Mouse (Mus musculus) CH12.LX (cell line): Measurements from ENCODE around the gene Pdhx. TPM values are rescaled to one million over a fixed set of nuclear protein-coding genes. Genes with fewer than 3 reads are reported as not detected.

ENCODE experiments used
- DNase-seq: peaks from one replicate; pipeline ENCODE4 v3.0.0-alpha.2; 2013; ENCODE audit errors: extremely low read depth
- H3K27ac ChIP-seq: 2 replicates; pipeline ENCODE4 v1.5.1; 2012; ENCODE audit warnings: low read depth, mild to moderate bottlenecking, control low read depth, moderate library complexity; ENCODE audit not compliant: insufficient read depth
- H3K27me3 ChIP-seq: replicated peaks from 2 replicates; pipeline ENCODE3; 2012; ENCODE audit warnings: inconsistent platforms
- H3K36me3 ChIP-seq, 2 experiments: replicated peaks in 1 of 2; 2 replicates each; pipeline versions ENCODE3 to v1.6.1; 2012; ENCODE audit warnings: inconsistent platforms in 1 of 2, low read length in 1 of 2, mild to moderate bottlenecking in 1 of 2, mixed read lengths in 1 of 2, moderate library complexity in 1 of 2; ENCODE audit not compliant: control insufficient read depth in 1 of 2, insufficient read depth in 1 of 2
- H3K4me1 ChIP-seq, 2 experiments: 2 replicates each; pipeline ENCODE4 v1.6.1; 2012; ENCODE audit warnings: inconsistent platforms in 1 of 2, moderate library complexity in 1 of 2; ENCODE audit not compliant: insufficient read depth in 2 of 2, control insufficient read depth in 1 of 2
- H3K4me2 ChIP-seq: 2 replicates; pipeline ENCODE4 v1.6.1; 2012; ENCODE audit warnings: low read depth, mild to moderate bottlenecking, control low read depth; ENCODE audit not compliant: poor library complexity, insufficient read depth, severe bottlenecking
- H3K4me3 ChIP-seq, 3 experiments: fragments of 150-350 bp in 1 of 3; sonication (generic) in 1 of 3; replicated peaks in 1 of 3; 2 replicates each; pipeline versions ENCODE3 to v1.5.1; 2011 to 2012; ENCODE audit warnings: low read depth in 2 of 3, low read length in 2 of 3, mild to moderate bottlenecking in 2 of 3, moderate library complexity in 2 of 3, control low read depth in 1 of 3, improper control_type of control experiment in 1 of 3, inconsistent platforms in 1 of 3, mixed read lengths in 1 of 3; ENCODE audit not compliant: poor library complexity in 1 of 3
- H3K79me2 ChIP-seq: replicated peaks from 2 replicates; pipeline ENCODE4 v1.6.1; 2012; ENCODE audit warnings: mild to moderate bottlenecking, moderate library complexity; ENCODE audit not compliant: control insufficient read depth, poor library complexity, insufficient read depth, severe bottlenecking; ENCODE audit errors: extremely low read depth
- H3K9ac ChIP-seq: 2 replicates; pipeline ENCODE4 v1.6.1; 2012; ENCODE audit warnings: low read depth, mild to moderate bottlenecking, control low read depth, moderate library complexity; ENCODE audit not compliant: insufficient read depth
- H3K9me3 ChIP-seq: replicated peaks from 2 replicates; pipeline ENCODE3; 2012; ENCODE audit warnings: low read length, inconsistent platforms, mixed read lengths
- CHD2 ChIP-seq: IDR thresholded peaks from 2 replicates; pipeline ENCODE4 v1.6.1; 2011; ENCODE audit warnings: low read length, improper control_type of control experiment
- CTCF ChIP-seq, 2 experiments: IDR thresholded peaks in 1 of 2; conservative IDR thresholded peaks in 1 of 2; 2 replicates each; pipeline ENCODE4 v1.5.1; 2011 to 2012; ENCODE audit warnings: low read depth in 2 of 2, low read length in 2 of 2, improper control_type of control experiment in 1 of 2, inconsistent platforms in 1 of 2, mild to moderate bottlenecking in 1 of 2, moderate library complexity in 1 of 2
- ELF1 ChIP-seq: IDR thresholded peaks from 2 replicates; pipeline ENCODE4 v1.6.1; 2014; ENCODE audit warnings: low read depth, mild to moderate bottlenecking, inconsistent platforms, low read length, improper control_type of control experiment
- ETS1 ChIP-seq: conservative IDR thresholded peaks from 2 replicates; pipeline ENCODE4 v1.6.1; 2012; ENCODE audit warnings: low read depth, mild to moderate bottlenecking, inconsistent platforms, low read length, improper control_type of control experiment, moderate library complexity
- GABPA ChIP-seq: IDR thresholded peaks from 2 replicates; pipeline ENCODE4 v1.6.1; 2012; ENCODE audit warnings: low read depth, low read length, improper control_type of control experiment, inconsistent platforms; ENCODE audit not compliant: insufficient replicate concordance
- HCFC1 ChIP-seq: IDR thresholded peaks from 2 replicates; pipeline ENCODE4 v1.6.1; 2012; ENCODE audit warnings: low read depth, mild to moderate bottlenecking, inconsistent platforms, low read length, improper control_type of control experiment
- IRF4 ChIP-seq: IDR thresholded peaks from 2 replicates; pipeline ENCODE4 v1.6.1; 2014; ENCODE audit warnings: low read depth, mild to moderate bottlenecking, inconsistent platforms, low read length, improper control_type of control experiment
- JUN ChIP-seq: IDR thresholded peaks from 2 replicates; pipeline ENCODE4 v1.6.1; 2011; ENCODE audit warnings: low read depth, mild to moderate bottlenecking, low read length, improper control_type of control experiment, moderate library complexity; ENCODE audit not compliant: insufficient read depth
- JUND ChIP-seq: conservative IDR thresholded peaks from 2 replicates; pipeline ENCODE4 v1.6.1; 2011; ENCODE audit warnings: low read depth, low read length, improper control_type of control experiment
- MAX ChIP-seq: IDR thresholded peaks from 2 replicates; pipeline ENCODE4 v1.6.1; 2011; ENCODE audit warnings: low read length, improper control_type of control experiment
- MEF2A ChIP-seq: IDR thresholded peaks from 2 replicates; pipeline ENCODE4 v1.6.1; 2014; ENCODE audit warnings: low read depth, mild to moderate bottlenecking, inconsistent platforms, low read length, improper control_type of control experiment, borderline replicate concordance
- MXI1 ChIP-seq: IDR thresholded peaks from 2 replicates; pipeline ENCODE4 v1.6.1; 2011; ENCODE audit warnings: mild to moderate bottlenecking, low read depth, low read length, improper control_type of control experiment
- MYC ChIP-seq: IDR thresholded peaks from 2 replicates; pipeline ENCODE4 v1.6.1; 2011; ENCODE audit warnings: low read depth, mild to moderate bottlenecking, improper control_type of control experiment, low read length
- PAX5 ChIP-seq: IDR thresholded peaks from 2 replicates; pipeline ENCODE4 v1.6.1; 2012; ENCODE audit warnings: low read length, inconsistent platforms, mixed read lengths
- RAD21 ChIP-seq: IDR thresholded peaks from 2 replicates; pipeline ENCODE4 v1.6.1; 2011; ENCODE audit warnings: low read depth, mild to moderate bottlenecking, low read length, improper control_type of control experiment, moderate library complexity
- SIN3A ChIP-seq: IDR thresholded peaks from 2 replicates; pipeline ENCODE4 v1.6.1; 2012; ENCODE audit warnings: low read length, improper control_type of control experiment, inconsistent platforms
- SMC3 ChIP-seq: IDR thresholded peaks from 2 replicates; pipeline ENCODE4 v1.6.1; 2011; ENCODE audit warnings: low read depth, low read length, improper control_type of control experiment
- USF1 ChIP-seq: IDR thresholded peaks from 2 replicates; pipeline ENCODE4 v1.6.1; 2014; ENCODE audit warnings: low read depth, mild to moderate bottlenecking, inconsistent platforms, low read length, improper control_type of control experiment
- ZKSCAN1 ChIP-seq: IDR thresholded peaks from 2 replicates; pipeline ENCODE4 v1.6.1; 2012; ENCODE audit warnings: low read depth, inconsistent platforms, low read length, improper control_type of control experiment, borderline replicate concordance
- ZMIZ1 ChIP-seq: IDR thresholded peaks from 2 replicates; pipeline ENCODE4 v1.6.1; 2012; ENCODE audit warnings: low read depth, mild to moderate bottlenecking, inconsistent platforms, low read length, improper control_type of control experiment
- dilution Hi-C: fragments of 300-500 bp; cut with MboI; formaldehyde crosslinking; loops from 2 replicates; pipeline ENCODE4 v1.14.3; 2020; ENCODE audit warnings: low sequenced_read_pairs; ENCODE audit not compliant: extremely low pct_unique_long_range_greater_than_20kb, extremely low pct_ligation_motif_present
- in situ Hi-C: fragments of 300-500 bp; cut with MboI; formaldehyde crosslinking; loops from 3 replicates; pipeline ENCODE4 v1.14.3; 2019; ENCODE audit warnings: low sequenced_read_pairs, low pct_ligation_motif_present, low pct_unique_long_range_greater_than_20kb, mixed read lengths
- polyA plus RNA-seq: library from polyadenylated mRNA; unstranded; fragments of >175 nt; gene quantifications from 2 replicates; pipeline ENCODE4 v1.2.1, GENCODE M21; 2012; ENCODE audit warnings: low read depth; ENCODE audit not compliant: insufficient read length
- total RNA-seq, 2 experiments: library from RNA; depleted of rRNA; stranded (reverse); fragments of 300-350 nt in 1 of 2; fragments of >200 nt in 1 of 2; gene quantifications; 2 replicates each; pipeline ENCODE4 v1.2.3; 2012 to 2014

Gene Pdhx
- total and polyA plus RNA-seq, 3 experiments: 78.9 to 131 (median 104) TPM

DNA sequence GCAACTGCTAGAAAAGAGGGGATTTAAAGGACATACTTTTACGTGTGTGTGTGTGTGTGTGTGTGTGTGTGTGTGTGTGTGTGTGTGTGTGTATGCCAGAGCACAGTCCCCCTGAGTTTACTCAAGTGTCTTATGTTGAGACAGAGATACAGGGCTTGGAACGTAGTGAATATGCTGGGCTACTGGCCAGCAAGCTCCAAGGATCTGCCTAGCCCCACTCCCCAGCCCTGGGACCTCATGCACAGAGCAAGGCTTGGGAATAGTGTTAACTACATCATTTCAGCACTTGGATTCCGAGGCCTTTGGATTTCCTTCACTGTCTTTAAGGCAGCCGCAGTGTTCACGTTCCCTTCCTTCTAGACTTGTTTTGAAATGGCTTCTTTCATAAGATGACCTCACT lies 29.3 kb upstream of the Pdhx start:
- Histone ChIP-seq H3K9me3 (no peaks in the 10 kb centered on the region), H3K27me3 (no peaks in the 10 kb centered on the region), H3K4me2 (no peak overlapping the region), H3K9ac (no peak overlapping the region), H3K4me1 (no peaks in the 10 kb centered on the region), H3K36me3 (peaks cover 0 to 21% of the 10 kb centered on the region in 2 experiments), H3K79me2 (no peaks in the 10 kb centered on the region), H3K27ac (no peak overlapping the region), H3K4me3 (no peak overlapping the region)
- in situ Hi-C loops: no loop called here
- no peak for TF ChIP-seq ELF1
- no peak for TF ChIP-seq GABPA
- no peak for TF ChIP-seq PAX5
- no peak for TF ChIP-seq IRF4
- TF ChIP-seq HCFC1: no peak
- TF ChIP-seq MEF2A: no peak
- TF ChIP-seq CTCF (conservative IDR thresholded peaks at IDR 0.05 in 1 of 2, IDR thresholded peaks at IDR 0.05 in 1 of 2; ENCODE audit: low read depth in 2 of 2, low read length in 2 of 2): no peak
- TF ChIP-seq JUN: no peak
- no peak for TF ChIP-seq SMC3
- TF ChIP-seq RAD21: no peak
- TF ChIP-seq MAX: no peak
- DNase-seq: no peak
- dilution Hi-C loops: no loop called here

- Histone ChIP-seq H3K79me2 (no peaks in the 10 kb centered on the region; the same call in 1 of the 2 replicates), H3K9me3 (peaks cover 2% of the 10 kb centered on the region), H3K4me1 (peaks cover 0 to 10% of the 10 kb centered on the region in 2 experiments; a peak in 2 of 4 replicates), H3K27me3 (no peaks in the 10 kb centered on the region), H3K4me2 (no peak overlapping the region), H3K36me3 (peaks cover 58 to 87% of the 10 kb centered on the region in 2 experiments), H3K9ac (no peak overlapping the region), H3K27ac (no peak overlapping the region), H3K4me3 (no peak overlapping the region)
- TF ChIP-seq MAX (no peak), MYC (no peak), ZKSCAN1 (no peak), CHD2 (no peak), SIN3A (no peak), USF1 (no peak), ETS1 (no peak), ZMIZ1 (no peak), JUND (no peak), MXI1 (no peak)
- in situ Hi-C loops: loop anchor here (10.0 kb wide), 1 partner anchor 405 kb away; no protein-coding TSS in a partner anchor
- DNase-seq: no peak
- dilution Hi-C loops: no loop called here
Measured at GRCm38 (mm10) chr2:103089521-103089920, 16.2 kb upstream of the Pdhx start.
